Mouse (Mus musculus) neutrophil, adult 5-6 weeks (primary cell): ENCODE data around the gene Micu1. TPM values are rescaled to one million over a fixed set of nuclear protein-coding genes. Genes with fewer than 3 reads are reported as not detected.
A peak's percentile ranks its signal among the peaks of the same experiment; 100 is the strongest.

Source experiments
- ATAC-seq: fragments of 151-379, 151-347 bp; 2 replicates; pipeline ENCODE4 v1.8.0; 2017; ENCODE audit warnings: mild to moderate bottlenecking, moderate TSS enrichment; ENCODE audit not compliant: insufficient number of reproducible peaks, poor library complexity, low FRiP score, severe bottlenecking; ENCODE audit errors: extremely low read depth
- total RNA-seq: library from RNA; stranded (forward); fragments of 200-1000 nt; gene quantifications from 2 replicates; pipeline ENCODE4 v1.2.3, GENCODE M21; 2017

Micu1 gene
- total RNA-seq, 1 experiment from 2014 or later = 52.5 TPM

DNA sequence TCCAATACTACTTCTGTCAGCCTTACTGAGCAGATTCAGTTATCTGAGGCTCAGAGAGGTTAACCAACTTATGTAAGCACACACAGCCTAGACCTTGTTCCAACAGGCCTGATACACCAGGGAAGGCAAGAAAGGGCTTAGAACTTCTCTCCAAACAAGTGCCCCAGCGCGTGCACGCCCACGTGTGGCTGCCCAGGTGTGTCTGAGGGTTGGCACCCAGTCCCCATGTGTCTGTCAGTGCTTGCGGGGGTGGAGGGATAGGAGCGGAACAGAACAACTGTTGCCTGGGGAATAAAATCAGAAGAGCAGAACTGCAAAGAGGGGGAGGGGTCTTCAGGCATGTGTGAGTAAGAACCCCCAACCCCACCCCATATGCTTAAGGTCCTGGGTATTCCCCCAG, 208.8 kb downstream of the Micu1 start:
- peak; percentile 49; the same call in 1 of the 2 replicates for ATAC-seq

- ATAC-seq = no peak
Observed at GRCm38 (mm10) chr10:59911561-59912198, 209.4 kb downstream of the Micu1 start.

Other genes with a start within 250 kb of the Micu1 start
- gene Gm10322, start 86.4 kb upstream of the Micu1 start, total RNA-seq = not detected in 2 replicates
- gene Mcu, start 85.8 kb upstream of the Micu1 start, total RNA-seq = 15.8 and 17.7 TPM in 2 replicates
- gene Dnajb12, start 177.1 kb downstream of the Micu1 start, total RNA-seq = 24.7 and 32.5 TPM in 2 replicates
- gene Ddit4, start 249.4 kb downstream of the Micu1 start, total RNA-seq = 5.6 and 8.1 TPM in 2 replicates